ENCODE assay signal across 8 mouse cellular contexts in genomic region chr8:105471314-105472015, GRCm38 (mm10). TPM values are rescaled to one million over a fixed set of nuclear protein-coding genes. Genes with fewer than 3 reads are reported as not detected.
DNase-seq lines count a peak whose midpoint lies in the region; ATAC-seq and TF ChIP-seq lines count a peak whose summit lies in the region.

Tppp3 (minus strand) TSS chr8:105471526.

- H3K36me3 ChIP-seq in embryonic facial prominence, embryonic 12.5 days, result peaks cover 9% of the 10 kb centered on the region
- H3K36me3 ChIP-seq in intestine, postnatal 0 days (ENCODE audit: control insufficient read depth, insufficient read depth), result peaks cover 19% of the 10 kb centered on the region; the same call in 1 of the 2 replicates
- peaks cover 4% of the 10 kb centered on the region; the same call in 1 of the 2 replicates for H3K36me3 ChIP-seq in midbrain, embryonic 11.5 days (ENCODE audit: control insufficient read depth, insufficient read depth, low read length)

- peak within 1 kb of the TSS; percentile 53 for H3K4me2 ChIP-seq in embryonic facial prominence, embryonic 12.5 days (replicated peaks)
- H3K4me2 ChIP-seq in intestine, postnatal 0 days (replicated peaks; ENCODE audit: low read depth), result peak within 1 kb of the TSS; percentile 60
- peak within 1 kb of the TSS; percentile 64 for H3K4me2 ChIP-seq in midbrain, embryonic 11.5 days

- H3K9ac ChIP-seq in embryonic facial prominence, embryonic 12.5 days, result peak within 1 kb of the TSS; percentile 45
- H3K9ac ChIP-seq in intestine, postnatal 0 days (ENCODE audit: low read depth, low read length), result peak within 1 kb of the TSS; percentile 38; the same call in 1 of the 2 replicates
- H3K9ac ChIP-seq in midbrain, embryonic 11.5 days (ENCODE audit: low read length), result peak within 1 kb of the TSS; percentile 70

- no peaks in the 10 kb centered on the region for H3K9me3 ChIP-seq in embryonic facial prominence, embryonic 12.5 days
- no peaks in the 10 kb centered on the region for H3K9me3 ChIP-seq in intestine, postnatal 0 days (ENCODE audit: control insufficient read depth)
- H3K9me3 ChIP-seq in midbrain, embryonic 11.5 days (ENCODE audit: control insufficient read depth, low read length), result no peaks in the 10 kb centered on the region

- TF ChIP-seq CTCF in intestine, postnatal 0 days (IDR thresholded peaks at IDR 0.05; ENCODE audit: low read depth), result peak; percentile 77

- H3K4me3 ChIP-seq in embryonic facial prominence, embryonic 12.5 days, result peak within 1 kb of the TSS; percentile 36
- H3K4me3 ChIP-seq in intestine, postnatal 0 days (ENCODE audit: low read depth, low read length), result peak within 1 kb of the TSS; percentile 13; the same call in 1 of the 2 replicates
- H3K4me3 ChIP-seq in midbrain, embryonic 11.5 days (ENCODE audit: low read depth, low read length), result peak within 1 kb of the TSS; percentile 40

- intact Hi-C loops in left cerebral cortex, postnatal 4 days (cut with DNase I), result loop anchor here (10.0 kb wide), 1 partner anchor 107 kb away; no protein-coding TSS in a partner anchor

- DNase-seq in brain, adult 2 months (ENCODE audit: low read depth, low spot score), result peak; percentile 97
- peak; percentile 92 for DNase-seq in left cerebral cortex, postnatal 4 days
- peak; percentile 99 for DNase-seq in midbrain, embryonic 11.5 days (ENCODE audit: low spot score, missing footprints)
- peak; percentile 75 for DNase-seq in right cerebral cortex, postnatal 4 days
- DNase-seq in adipocyte (ENCODE audit: low spot score), result no peak

- peaks cover 47% of the 10 kb centered on the region for H3K27me3 ChIP-seq in embryonic facial prominence, embryonic 12.5 days
- no peaks in the 10 kb centered on the region for H3K27me3 ChIP-seq in intestine, postnatal 0 days (replicated peaks; ENCODE audit: control insufficient read depth, insufficient read depth, low read length)
- H3K27me3 ChIP-seq in midbrain, embryonic 11.5 days (ENCODE audit: control insufficient read depth, insufficient read depth, low read length), result peaks cover 19% of the 10 kb centered on the region

- peaks cover 34% of the 10 kb centered on the region for H3K4me1 ChIP-seq in embryonic facial prominence, embryonic 12.5 days
- peaks cover 18% of the 10 kb centered on the region; the same call in 1 of the 2 replicates for H3K4me1 ChIP-seq in intestine, postnatal 0 days (replicated peaks; ENCODE audit: control insufficient read depth, insufficient read depth, low read length)
- H3K4me1 ChIP-seq in midbrain, embryonic 11.5 days (ENCODE audit: control insufficient read depth, insufficient read depth, low read length), result peaks cover 65% of the 10 kb centered on the region

- H3K27ac ChIP-seq in embryonic facial prominence, embryonic 12.5 days, result no peak within 1 kb of the TSS
- H3K27ac ChIP-seq in intestine, postnatal 0 days (ENCODE audit: low read depth, low read length), result 0 out of 2 replicates have a peak within 1 kb of the TSS, but pooled peaks have one; percentile 46
- H3K27ac ChIP-seq in midbrain, embryonic 11.5 days (ENCODE audit: low read depth, low read length), result peak within 1 kb of the TSS; percentile 61

- peak; percentile 88 for ATAC-seq in embryonic facial prominence, embryonic 12.5 days (ENCODE audit: insufficient number of reproducible peaks, insufficient read depth, low FRiP score, low TSS enrichment)
- peak; percentile 84 for ATAC-seq in granulocyte monocyte progenitor cell, adult 5-6 weeks (replicated peaks; ENCODE audit: poor library complexity, severe bottlenecking)
- peak; percentile 91 for ATAC-seq in intestine, postnatal 0 days
- ATAC-seq in midbrain, embryonic 11.5 days (ENCODE audit: low FRiP score), result peak; percentile 93

- WGBS in embryonic facial prominence, embryonic 12.5 days, result 5% methylated on average over 25 of the region's 25 CpGs
- 9% methylated on average over 25 of the region's 25 CpGs for WGBS in intestine, postnatal 0 days
- WGBS in midbrain, embryonic 11.5 days, result 2% methylated on average over 25 of the region's 25 CpGs

RNA-seq across cellular contexts. Expression of gene Tppp3, which starts in this region (rescaled TPM):
- polyA plus RNA-seq in embryonic facial prominence, embryonic 12.5 days (2016; fragmentation: Nextera tagmentation; extraction: Ambion mirVana), result 44.6 and 51.1 TPM in 2 replicates
- not detected in 2 replicates for total RNA-seq in granulocyte monocyte progenitor cell, adult 5-6 weeks (2014; fragmentation: Nextera tagmentation)
- not detected in 2 replicates for total RNA-seq in granulocyte monocyte progenitor cell, adult 5-6 weeks (2017)
- 67.9 and 78.5 TPM in 2 replicates for polyA plus RNA-seq in intestine, postnatal 0 days (2015; fragmentation: Nextera tagmentation; extraction: Ambion mirVana)
- total RNA-seq in left cerebral cortex, postnatal 4 days (2021), result 10 to 100 TPM; 67.5 to 67.6 TPM
- 106 and 107 TPM in 2 replicates for polyA plus RNA-seq in midbrain, embryonic 11.5 days (2014; fragmentation: Nextera tagmentation; extraction: Ambion mirVana)

Comparison
In these comparisons a context has a peak if more than half of its experiments do, and no peak if none do; other contexts are left out.
1. RNA of gene Tppp3 (total RNA-seq): 67.5 to 67.6 TPM in left cerebral cortex, postnatal 4 days; not detected in granulocyte monocyte progenitor cell, adult 5-6 weeks; every median in the first group is over 10 times any median in the second.
2. Peak in ATAC-seq in granulocyte monocyte progenitor cell, adult 5-6 weeks; RNA of the gene not detected or under 1 TPM.
3. Peak in every context shown above with its lines, with median percentiles within 50 percentile points of each other: ATAC-seq, H3K4me2 ChIP-seq, H3K4me3 ChIP-seq and H3K9ac ChIP-seq.